Mouse (Mus musculus): Measurements from ENCODE around the gene Loxl1. TPM values are rescaled to one million over a fixed set of nuclear protein-coding genes. Genes with fewer than 3 reads are reported as not detected.
A peak's percentile ranks its signal among the peaks of the same experiment; 100 is the strongest.

Gene Loxl1
- polyA plus RNA-seq, 1 experiment from 2014 or later: 53.6 TPM

GRCm38 (mm10) chr9:58346498-58346897 lies 33.5 kb upstream of the Loxl1 start:
- 21% methylated on average over 10 of the region's 10 CpGs for WGBS
- Histone ChIP-seq H3K4me1 (ENCODE audit: control insufficient read depth in 2 of 2, insufficient read depth in 2 of 2, low read length in 2 of 2) (peaks cover 0 to 4% of the 10 kb centered on the region in 2 experiments; a peak in 2 of 4 replicates), H3K4me3 (ENCODE audit: control insufficient read depth in 1 of 2, insufficient read depth in 1 of 2, low read depth in 1 of 2, low read length in 2 of 2) (no peak overlapping the region), H3K36me3 (ENCODE audit: control insufficient read depth, insufficient read depth, low read length) (no peaks in the 10 kb centered on the region), H3K27me3 (ENCODE audit: control insufficient read depth, insufficient read depth, low read length) (no peaks in the 10 kb centered on the region), H3K4me2 (ENCODE audit: low read length) (no peak overlapping the region), H3K27ac (replicated peaks in 1 of 2; ENCODE audit: control insufficient read depth in 1 of 2, insufficient read depth in 1 of 2, low read depth in 2 of 2, low read length in 2 of 2) (no peak overlapping the region), H3K9me3 (ENCODE audit: control insufficient read depth, low read length) (no peaks in the 10 kb centered on the region), H3K9ac (ENCODE audit: low read length) (no peak overlapping the region)
- no peak for ATAC-seq (ENCODE audit: insufficient number of reproducible peaks, insufficient read depth, low FRiP score, low read depth)

GRCm38 (mm10) chr9:58345963-58346362 lies 33.0 kb upstream of the Loxl1 start:
- Histone ChIP-seq H3K27ac (replicated peaks in 1 of 2; ENCODE audit: control insufficient read depth in 1 of 2, insufficient read depth in 1 of 2, low read depth in 2 of 2, low read length in 2 of 2) (no peak overlapping the region), H3K9ac (ENCODE audit: low read length) (no peak overlapping the region), H3K4me3 (ENCODE audit: control insufficient read depth in 1 of 2, insufficient read depth in 1 of 2, low read depth in 1 of 2, low read length in 2 of 2) (no peak overlapping the region), H3K27me3 (ENCODE audit: control insufficient read depth, insufficient read depth, low read length) (no peaks in the 10 kb centered on the region), H3K4me1 (ENCODE audit: control insufficient read depth in 2 of 2, insufficient read depth in 2 of 2, low read length in 2 of 2) (peaks cover 0 to 4% of the 10 kb centered on the region in 2 experiments; a peak in 2 of 4 replicates), H3K9me3 (ENCODE audit: control insufficient read depth, low read length) (no peaks in the 10 kb centered on the region), H3K36me3 (ENCODE audit: control insufficient read depth, insufficient read depth, low read length) (no peaks in the 10 kb centered on the region), H3K4me2 (ENCODE audit: low read length) (no peak overlapping the region)
- 46% methylated on average over 7 of the region's 7 CpGs for WGBS
- ATAC-seq (ENCODE audit: insufficient number of reproducible peaks, insufficient read depth, low FRiP score, low read depth): no peak

GRCm38 (mm10) chr9:58341795-58342194 lies 28.8 kb upstream of the Loxl1 start:
- WGBS: 80% methylated on average over 1 of the region's 1 CpGs
- H3K4me2 ChIP-seq (ENCODE audit: low read length): no peak overlapping the region

GRCm38 (mm10) chr9:58336650-58337281 lies 23.8 kb upstream of the Loxl1 start:
- H3K9me3 ChIP-seq (ENCODE audit: control insufficient read depth, low read length): peaks cover 3% of the 10 kb centered on the region; the same call in 1 of the 2 replicates
- no peak overlapping the region for H3K9ac ChIP-seq (ENCODE audit: low read length)
- H3K27ac ChIP-seq (replicated peaks in 1 of 2; ENCODE audit: control insufficient read depth in 1 of 2, insufficient read depth in 1 of 2, low read depth in 2 of 2, low read length in 2 of 2): no peak overlapping the region
- no peak for ATAC-seq (ENCODE audit: insufficient number of reproducible peaks, insufficient read depth, low FRiP score, low read depth)
- H3K4me1 ChIP-seq (ENCODE audit: control insufficient read depth in 2 of 2, insufficient read depth in 2 of 2, low read length in 2 of 2): peaks cover under 1 to 2% of the 10 kb centered on the region in 2 experiments; a peak in 3 of 4 replicates
- no peaks in the 10 kb centered on the region for H3K36me3 ChIP-seq (ENCODE audit: control insufficient read depth, insufficient read depth, low read length)
- WGBS: 57% methylated on average over 8 of the region's 8 CpGs
- H3K4me3 ChIP-seq (ENCODE audit: control insufficient read depth in 1 of 2, insufficient read depth in 1 of 2, low read depth in 1 of 2, low read length in 2 of 2): no peak overlapping the region
- no peaks in the 10 kb centered on the region for H3K27me3 ChIP-seq (ENCODE audit: control insufficient read depth, insufficient read depth, low read length)
- no peak overlapping the region for H3K4me2 ChIP-seq (ENCODE audit: low read length)

More at GRCm38 (mm10) chr9:58341795-58342194, 28.8 kb upstream of the Loxl1 start:
- Histone ChIP-seq H3K4me3 (ENCODE audit: control insufficient read depth in 1 of 2, insufficient read depth in 1 of 2, low read depth in 1 of 2, low read length in 2 of 2) (no peak overlapping the region), H3K9me3 (ENCODE audit: control insufficient read depth, low read length) (no peaks in the 10 kb centered on the region), H3K4me1 (ENCODE audit: control insufficient read depth in 2 of 2, insufficient read depth in 2 of 2, low read length in 2 of 2) (peaks cover 0 to 4% of the 10 kb centered on the region in 2 experiments; a peak in 2 of 4 replicates), H3K27me3 (ENCODE audit: control insufficient read depth, insufficient read depth, low read length) (no peaks in the 10 kb centered on the region), H3K36me3 (ENCODE audit: control insufficient read depth, insufficient read depth, low read length) (no peaks in the 10 kb centered on the region), H3K9ac (ENCODE audit: low read length) (no peak overlapping the region), H3K27ac (replicated peaks in 1 of 2; ENCODE audit: control insufficient read depth in 1 of 2, insufficient read depth in 1 of 2, low read depth in 2 of 2, low read length in 2 of 2) (no peak overlapping the region)
- ATAC-seq (ENCODE audit: insufficient number of reproducible peaks, insufficient read depth, low FRiP score, low read depth): no peak

- Histone ChIP-seq H3K27ac (replicated peaks in 1 of 2; ENCODE audit: control insufficient read depth in 1 of 2, insufficient read depth in 1 of 2, low read depth in 2 of 2, low read length in 2 of 2) (peak overlapping the region in 1 of 2 experiments; percentile 13; a peak in 1 of 4 replicates), H3K4me2 (ENCODE audit: low read length) (no peak overlapping the region), H3K4me1 (ENCODE audit: control insufficient read depth in 2 of 2, insufficient read depth in 2 of 2, low read length in 2 of 2) (peaks cover 13 to 32% of the 10 kb centered on the region in 2 experiments), H3K9ac (ENCODE audit: low read length) (no peak overlapping the region), H3K4me3 (ENCODE audit: control insufficient read depth in 1 of 2, insufficient read depth in 1 of 2, low read depth in 1 of 2, low read length in 2 of 2) (no peak overlapping the region), H3K27me3 (ENCODE audit: control insufficient read depth, insufficient read depth, low read length) (no peaks in the 10 kb centered on the region), H3K36me3 (ENCODE audit: control insufficient read depth, insufficient read depth, low read length) (no peaks in the 10 kb centered on the region), H3K9me3 (ENCODE audit: control insufficient read depth, low read length) (peaks cover 3% of the 10 kb centered on the region; the same call in 1 of the 2 replicates)
- 33% methylated on average over 3 of the region's 3 CpGs for WGBS
- no peak for ATAC-seq (ENCODE audit: insufficient number of reproducible peaks, insufficient read depth, low FRiP score, low read depth)
Measured at GRCm38 (mm10) chr9:58331276-58331675, 18.3 kb upstream of the Loxl1 start.

GRCm38 (mm10) chr9:58330293-58330692 lies 17.3 kb upstream of the Loxl1 start:
- Histone ChIP-seq H3K36me3 (ENCODE audit: control insufficient read depth, insufficient read depth, low read length) (no peaks in the 10 kb centered on the region), H3K4me1 (ENCODE audit: control insufficient read depth in 2 of 2, insufficient read depth in 2 of 2, low read length in 2 of 2) (peaks cover 16 to 35% of the 10 kb centered on the region in 2 experiments), H3K27me3 (ENCODE audit: control insufficient read depth, insufficient read depth, low read length) (no peaks in the 10 kb centered on the region), H3K9me3 (ENCODE audit: control insufficient read depth, low read length) (peaks cover 3% of the 10 kb centered on the region; the same call in 1 of the 2 replicates), H3K4me2 (ENCODE audit: low read length) (no peak overlapping the region), H3K4me3 (ENCODE audit: control insufficient read depth in 1 of 2, insufficient read depth in 1 of 2, low read depth in 1 of 2, low read length in 2 of 2) (no peak overlapping the region), H3K27ac (replicated peaks in 1 of 2; ENCODE audit: control insufficient read depth in 1 of 2, insufficient read depth in 1 of 2, low read depth in 2 of 2, low read length in 2 of 2) (no peak overlapping the region), H3K9ac (ENCODE audit: low read length) (no peak overlapping the region)
- 23% methylated on average over 5 of the region's 5 CpGs for WGBS
- ATAC-seq (ENCODE audit: insufficient number of reproducible peaks, insufficient read depth, low FRiP score, low read depth): no peak

GRCm38 (mm10) chr9:58327382-58327781 lies 14.4 kb upstream of the Loxl1 start:
- Histone ChIP-seq H3K27ac (replicated peaks in 1 of 2; ENCODE audit: control insufficient read depth in 1 of 2, insufficient read depth in 1 of 2, low read depth in 2 of 2, low read length in 2 of 2) (peak overlapping the region; percentile 78 to 84), H3K9ac (ENCODE audit: low read length) (peak overlapping the region; percentile 8; the same call in 1 of the 2 replicates), H3K4me1 (ENCODE audit: control insufficient read depth in 2 of 2, insufficient read depth in 2 of 2, low read length in 2 of 2) (peaks cover 16 to 35% of the 10 kb centered on the region in 2 experiments), H3K36me3 (ENCODE audit: control insufficient read depth, insufficient read depth, low read length) (no peaks in the 10 kb centered on the region), H3K27me3 (ENCODE audit: control insufficient read depth, insufficient read depth, low read length) (no peaks in the 10 kb centered on the region), H3K4me3 (ENCODE audit: control insufficient read depth in 1 of 2, insufficient read depth in 1 of 2, low read depth in 1 of 2, low read length in 2 of 2) (no peak overlapping the region), H3K9me3 (ENCODE audit: control insufficient read depth, low read length) (no peaks in the 10 kb centered on the region), H3K4me2 (ENCODE audit: low read length) (0 out of 2 replicates have a peak overlapping the region, but pooled peaks have one; percentile 3)
- WGBS: 28% methylated on average over 1 of the region's 1 CpGs
- ATAC-seq (ENCODE audit: insufficient number of reproducible peaks, insufficient read depth, low FRiP score, low read depth): peak; percentile 52; the same call in 1 of the 2 replicates

Data from heart, embryonic 14.5 days (tissue).